In the genomic region with DNA sequence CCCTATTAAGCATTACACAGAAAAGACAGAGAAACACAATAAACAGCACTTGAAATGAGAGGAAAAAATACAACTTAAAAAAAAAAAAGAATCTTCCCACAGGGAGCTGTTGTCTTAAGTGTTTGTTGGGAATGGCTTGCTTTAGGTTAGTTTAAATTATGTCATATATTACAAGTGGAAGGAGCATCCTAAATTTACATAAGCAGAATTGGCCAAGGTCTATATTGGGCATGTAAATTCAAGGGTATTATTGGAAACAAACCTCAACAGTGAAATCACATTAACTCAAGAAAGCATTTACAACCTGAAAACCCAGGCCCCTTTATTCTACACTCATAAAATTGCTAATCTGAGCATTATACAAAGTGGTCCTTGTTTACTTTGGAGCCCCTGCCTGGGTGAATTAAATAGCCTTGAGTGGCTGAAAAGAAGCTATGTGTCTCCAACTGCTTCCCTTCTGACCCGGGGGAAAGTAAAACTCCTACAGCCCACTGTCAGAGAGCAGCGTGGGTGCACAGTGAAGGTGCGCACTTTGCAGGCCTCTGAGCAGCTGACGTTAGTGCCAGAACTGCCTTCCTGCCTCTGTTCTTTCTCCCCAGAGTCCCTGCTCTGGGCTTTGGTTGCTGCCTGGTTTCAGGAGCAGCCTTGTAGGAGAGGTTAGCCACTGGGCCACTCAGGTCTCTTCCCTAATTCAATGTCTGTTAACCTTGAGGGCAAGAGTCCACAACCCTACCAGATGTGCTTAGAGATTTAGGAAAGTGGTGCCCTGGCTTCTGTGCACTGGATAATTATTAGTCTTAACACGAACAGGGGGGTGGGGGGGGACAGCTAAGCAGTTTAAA, we compare ENCODE assay signal across 23 mouse cellular contexts. TPM values are rescaled to one million over a fixed set of nuclear protein-coding genes. Genes with fewer than 3 reads are reported as not detected.
DNase-seq lines count a peak whose midpoint lies in the region; ATAC-seq and TF ChIP-seq lines count a peak whose summit lies in the region.
"Had no signal": no experiment of that assay in that cellular context is flagged by ENCODE, and none has a peak within 500 bp of the region (broad histone marks: within the 10 kb centered on the region; RNA-seq: fewer than 3 reads in every experiment).

No protein-coding gene starts in this region.

- no peak overlapping the region for H3K9ac ChIP-seq in forebrain, embryonic 16.5 days (replicated peaks; ENCODE audit: low read depth, low read length)
- H3K9ac ChIP-seq in neural tube, embryonic 11.5 days (ENCODE audit: low read length), result no peak overlapping the region
- no peak overlapping the region for H3K9ac ChIP-seq in kidney, embryonic 14.5 days (ENCODE audit: low read depth, low read length)
- H3K9ac ChIP-seq: embryonic facial prominence, embryonic 13.5 days; heart, embryonic 13.5 days; hindbrain, embryonic 15.5 days; liver, embryonic 12.5 days; lung, embryonic 14.5 days; midbrain, embryonic 13.5 days had no signal

- 28% methylated on average over 5 of the region's 5 CpGs for WGBS in forebrain, embryonic 16.5 days
- 41% methylated on average over 5 of the region's 5 CpGs for WGBS in forebrain, embryonic 10.5 days
- 34% methylated on average over 5 of the region's 5 CpGs for WGBS in neural tube, embryonic 11.5 days
- WGBS in kidney, embryonic 14.5 days, result 39% methylated on average over 5 of the region's 5 CpGs

- TF ChIP-seq CTCF in layer of hippocampus, adult 2 months (conservative IDR thresholded peaks at IDR 0.05), result no peak

- ATAC-seq in forebrain, embryonic 16.5 days, result peak; percentile 31; the same call in 1 of the 2 replicates
- peak; percentile 51; the same call in 1 of the 2 replicates for ATAC-seq in neural tube, embryonic 11.5 days (ENCODE audit: insufficient read depth, low FRiP score, low TSS enrichment)
- ATAC-seq in kidney, embryonic 14.5 days (ENCODE audit: low FRiP score, low TSS enrichment), result peak; percentile 60; the same call in 1 of the 2 replicates
- no peak for ATAC-seq in CD4-positive, CD25-positive, alpha-beta regulatory T cell, adult 4 months
- ATAC-seq: intestine, embryonic 16.5 days; liver, embryonic 12.5 days; midbrain, embryonic 13.5 days had no signal

- H3K27ac ChIP-seq in forebrain, embryonic 16.5 days (ENCODE audit: low read length), result no peak overlapping the region
- no peak overlapping the region; the same call in 1 of the 2 replicates for H3K27ac ChIP-seq in forebrain, embryonic 10.5 days
- no peak overlapping the region for H3K27ac ChIP-seq in neural tube, embryonic 11.5 days (ENCODE audit: low read depth, low read length)
- no peak overlapping the region for H3K27ac ChIP-seq in kidney, embryonic 14.5 days (ENCODE audit: low read depth, low read length)
- H3K27ac ChIP-seq in layer of hippocampus, adult 2 months, result no peak overlapping the region
- H3K27ac ChIP-seq: embryonic facial prominence, embryonic 13.5 days; heart, embryonic 13.5 days; hindbrain, embryonic 15.5 days; liver, embryonic 12.5 days; macrophage; midbrain, embryonic 13.5 days had no signal

- no peak for DNase-seq in forebrain, embryonic 10.5 days (ENCODE audit: extremely low spot score, low spot score)
- no peak for DNase-seq in neural tube, embryonic 11.5 days (ENCODE audit: low spot score)
- no peak for DNase-seq in neural tube, embryonic 10.5 days (ENCODE audit: extremely low spot score, low spot score)
- peak; percentile 12 for DNase-seq in mesoderm, embryonic 11.5 days (ENCODE audit: low read depth, low spot score)
- no peak for DNase-seq in layer of hippocampus, adult 2 months (ENCODE audit: low spot score in 2 of 2)
- DNase-seq: adrenal gland, adult 2 months; cerebellum, adult 18-20 months; cerebellum, postnatal 36 days; heart, postnatal 36 days; lung, embryonic 14.5 days; retina, postnatal 1 day; thymus, adult 2 months had no signal

- H3K27me3 ChIP-seq in forebrain, embryonic 16.5 days (replicated peaks; ENCODE audit: control insufficient read depth, insufficient read depth, low read length), result no peaks in the 10 kb centered on the region
- H3K27me3 ChIP-seq in forebrain, embryonic 10.5 days (ENCODE audit: poor library complexity, severe bottlenecking), result no peaks in the 10 kb centered on the region
- H3K27me3 ChIP-seq in neural tube, embryonic 11.5 days (ENCODE audit: control insufficient read depth, insufficient read depth, low read length), result no peaks in the 10 kb centered on the region
- H3K27me3 ChIP-seq in kidney, embryonic 14.5 days (ENCODE audit: control insufficient read depth, insufficient read depth, low read length), result no peaks in the 10 kb centered on the region
- H3K27me3 ChIP-seq: CH12.LX; embryonic facial prominence, embryonic 13.5 days; heart, embryonic 13.5 days; hindbrain, embryonic 15.5 days; liver, embryonic 12.5 days had no signal

- H3K4me2 ChIP-seq in forebrain, embryonic 16.5 days (ENCODE audit: low read length), result no peak overlapping the region
- no peak overlapping the region for H3K4me2 ChIP-seq in neural tube, embryonic 11.5 days (ENCODE audit: low read depth)
- no peak overlapping the region for H3K4me2 ChIP-seq in kidney, embryonic 14.5 days (replicated peaks; ENCODE audit: low read depth, low read length)
- H3K4me2 ChIP-seq: embryonic facial prominence, embryonic 13.5 days; heart, embryonic 13.5 days; hindbrain, embryonic 15.5 days; liver, embryonic 12.5 days; lung, embryonic 14.5 days; midbrain, embryonic 13.5 days had no signal

- H3K4me1 ChIP-seq in forebrain, embryonic 16.5 days (replicated peaks; ENCODE audit: control insufficient read depth, insufficient read depth, low read length), result peaks cover 5% of the 10 kb centered on the region; the same call in 1 of the 2 replicates
- peaks cover 21% of the 10 kb centered on the region for H3K4me1 ChIP-seq in forebrain, embryonic 10.5 days
- H3K4me1 ChIP-seq in neural tube, embryonic 11.5 days (ENCODE audit: control insufficient read depth, insufficient read depth, low read length), result peaks cover 7% of the 10 kb centered on the region; the same call in 1 of the 2 replicates
- no peaks in the 10 kb centered on the region for H3K4me1 ChIP-seq in kidney, embryonic 14.5 days (ENCODE audit: control insufficient read depth, insufficient read depth, low read length)
- H3K4me1 ChIP-seq: heart, embryonic 13.5 days had no signal

- no peak overlapping the region for H3K4me3 ChIP-seq in forebrain, embryonic 16.5 days (replicated peaks; ENCODE audit: low read length)
- no peak overlapping the region for H3K4me3 ChIP-seq in forebrain, embryonic 10.5 days
- no peak overlapping the region for H3K4me3 ChIP-seq in neural tube, embryonic 11.5 days (ENCODE audit: low read depth, low read length)
- no peak overlapping the region for H3K4me3 ChIP-seq in kidney, embryonic 14.5 days (ENCODE audit: low read length)
- no peak overlapping the region for H3K4me3 ChIP-seq in layer of hippocampus, adult 2 months
- H3K4me3 ChIP-seq: embryonic facial prominence, embryonic 13.5 days; heart, embryonic 13.5 days; hindbrain, embryonic 15.5 days; liver, embryonic 12.5 days; midbrain, embryonic 13.5 days had no signal

- no peaks in the 10 kb centered on the region for H3K36me3 ChIP-seq in forebrain, embryonic 16.5 days (ENCODE audit: control insufficient read depth, insufficient read depth)
- H3K36me3 ChIP-seq in forebrain, embryonic 10.5 days (replicated peaks), result no peaks in the 10 kb centered on the region
- H3K36me3 ChIP-seq in neural tube, embryonic 11.5 days (ENCODE audit: control insufficient read depth, insufficient read depth, low read length), result no peaks in the 10 kb centered on the region
- no peaks in the 10 kb centered on the region for H3K36me3 ChIP-seq in kidney, embryonic 14.5 days (ENCODE audit: control insufficient read depth, insufficient read depth, low read length)
- H3K36me3 ChIP-seq: embryonic facial prominence, embryonic 13.5 days; heart, embryonic 13.5 days; hindbrain, embryonic 15.5 days; midbrain, embryonic 13.5 days had no signal

- no peaks in the 10 kb centered on the region for H3K9me3 ChIP-seq in forebrain, embryonic 16.5 days (ENCODE audit: control insufficient read depth, low read length)
- H3K9me3 ChIP-seq in forebrain, embryonic 10.5 days, result no peaks in the 10 kb centered on the region
- no peaks in the 10 kb centered on the region for H3K9me3 ChIP-seq in neural tube, embryonic 11.5 days (ENCODE audit: control insufficient read depth, low read length)
- H3K9me3 ChIP-seq in kidney, embryonic 14.5 days (ENCODE audit: control insufficient read depth, low read length), result no peaks in the 10 kb centered on the region
- H3K9me3 ChIP-seq: embryonic facial prominence, embryonic 13.5 days; heart, embryonic 13.5 days; hindbrain, embryonic 15.5 days; liver, embryonic 12.5 days; midbrain, embryonic 13.5 days had no signal

RNA-seq across cellular contexts. Expression of a gene that starts 47.2 kb away (rescaled TPM):
- 37.3 and 40.7 TPM in 2 replicates for polyA plus RNA-seq in forebrain, embryonic 16.5 days (2015; fragmentation: Nextera tagmentation; extraction: Ambion mirVana)
- 27.9 and 30.4 TPM in 2 replicates for polyA plus RNA-seq in forebrain, embryonic 10.5 days (2016; fragmentation: Nextera tagmentation; extraction: Ambion mirVana)
- 188 and 194 TPM in 2 replicates for polyA plus RNA-seq in neural tube, embryonic 11.5 days (2014; fragmentation: Nextera tagmentation; extraction: Ambion mirVana)
- 136 and 161 TPM in 2 replicates for polyA plus RNA-seq in kidney, embryonic 14.5 days (2014; fragmentation: Nextera tagmentation; extraction: Ambion mirVana)
- total RNA-seq in layer of hippocampus, adult 2 months (2021), result 1 to 10 TPM; 4.3 to 4.9 TPM
- under 1 TPM in 1 of 2 experiments, not detected in 1; 0.29 TPM for polyA plus RNA-seq in CD4-positive, CD25-positive, alpha-beta regulatory T cell, adult 4 months (2017; shearing (Covaris generic))

Comparison
In these comparisons a context has a peak if more than half of its experiments do, and no peak if none do; other contexts are left out.
1. RNA of a gene that starts 47.2 kb away (polyA plus RNA-seq): 188 to 194 TPM in neural tube, embryonic 11.5 days, 136 to 161 TPM in kidney, embryonic 14.5 days, 37.3 to 40.7 TPM in forebrain, embryonic 16.5 days and 27.9 to 30.4 TPM in forebrain, embryonic 10.5 days; 0.29 TPM in CD4-positive, CD25-positive, alpha-beta regulatory T cell, adult 4 months; every median in the first group is over 10 times any median in the second.